Mouse (Mus musculus) embryonic facial prominence, embryonic 14.5 days (tissue): ENCODE measurements at regions not wholly inside any gene's neighbourhood (a gene's known extent, or its start where the extent isn't known, plus 50 kb on each side); places are given as distances from the start of the nearest gene placed in this dataset.
A peak's percentile ranks its signal among the peaks of the same experiment; 100 is the strongest.

Experiments used
- ATAC-seq: fragments of 200-750 bp; cut with Nextera tagmentation; 2 replicates; pipeline ENCODE4 v1.8.0; 2017; ENCODE audit warnings: low read depth, moderate number of reproducible peaks, moderate TSS enrichment
- DNase-seq: peaks from one replicate; pipeline ENCODE4 v3.0.0-alpha.2; 2015; ENCODE audit warnings: low spot score
- H3K27ac ChIP-seq: fragments of 300-500 bp; sonication (generic); replicated peaks from 2 replicates; pipeline ENCODE4 v1.5.1; 2014; ENCODE audit warnings: low read depth, mild to moderate bottlenecking, low read length, moderate library complexity
- H3K27me3 ChIP-seq: fragments of 300-500 bp; sonication (generic); replicated peaks from 2 replicates; pipeline ENCODE4 v1.6.1; 2014; ENCODE audit warnings: low read length; ENCODE audit not compliant: control insufficient read depth, insufficient read depth
- H3K36me3 ChIP-seq: fragments of 300-500 bp; sonication (generic); 2 replicates; pipeline ENCODE4 v1.6.1; 2014; ENCODE audit warnings: low read length, mixed read lengths; ENCODE audit not compliant: control insufficient read depth, insufficient read depth
- H3K4me1 ChIP-seq: fragments of 300-500 bp; sonication (generic); 2 replicates; pipeline ENCODE4 v1.6.1; 2014; ENCODE audit warnings: antibody characterized with exemption, low read length; ENCODE audit not compliant: control insufficient read depth, insufficient read depth
- H3K4me2 ChIP-seq: fragments of 300-500 bp; sonication (generic); 2 replicates; pipeline ENCODE4 v1.6.1; 2014; ENCODE audit warnings: low read depth, mild to moderate bottlenecking, low read length, moderate library complexity, mixed read lengths
- H3K4me3 ChIP-seq: fragments of 300-500 bp; sonication (generic); 2 replicates; pipeline ENCODE4 v1.5.1; 2014; ENCODE audit warnings: low read depth, mild to moderate bottlenecking, low read length
- H3K9ac ChIP-seq: fragments of 300-500 bp; sonication (generic); 2 replicates; pipeline ENCODE4 v1.6.1; 2014; ENCODE audit warnings: low read depth, mild to moderate bottlenecking, low read length, moderate library complexity, mixed read lengths
- H3K9me3 ChIP-seq: fragments of 300-500 bp; sonication (generic); 2 replicates; pipeline ENCODE4 v1.6.1; 2016; ENCODE audit warnings: low read length; ENCODE audit not compliant: control insufficient read depth
- WGBS: fragments of 180-500 bp; shearing (Covaris S2); extraction: QIAGEN DNeasy Blood & Tissue Kit; methylation state at CpG from one replicate; pipeline ENCODE4 v1.1.7; 2014; 5-methylcytosine and 5-hydroxymethylcytosine counted together

DNA sequence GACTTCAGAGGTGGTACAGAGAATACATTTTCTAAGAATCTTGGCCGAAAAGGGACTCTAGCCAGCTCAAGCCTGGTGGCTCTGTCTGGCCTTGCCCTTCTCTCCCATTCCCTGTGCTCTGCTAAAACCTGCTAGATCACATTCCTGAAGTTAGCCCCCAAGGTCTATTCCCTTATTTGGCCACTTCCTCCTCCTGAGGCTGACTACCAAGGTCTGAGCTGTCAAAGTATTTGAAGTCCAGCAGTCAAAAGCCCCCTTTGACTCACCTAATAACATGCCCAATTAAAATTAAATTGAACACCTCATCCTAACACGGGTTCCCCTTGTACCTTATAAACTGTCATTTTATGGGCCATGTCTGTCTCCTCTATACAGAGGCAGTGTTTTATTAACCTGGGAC, 61.1 kb upstream of the Fam3c start:
- Histone ChIP-seq H3K4me3 (no peak overlapping the region), H3K27ac (no peak overlapping the region), H3K4me1 (no peaks in the 10 kb centered on the region; the same call in 1 of the 2 replicates), H3K9ac (no peak overlapping the region), H3K36me3 (no peaks in the 10 kb centered on the region), H3K27me3 (no peaks in the 10 kb centered on the region), H3K9me3 (no peaks in the 10 kb centered on the region), H3K4me2 (no peak overlapping the region)
- WGBS: 26% methylated on average over 2 of the region's 2 CpGs
- DNase-seq (peak; percentile 21), ATAC-seq (peak; percentile 62; the same call in 1 of the 2 replicates)

DNA sequence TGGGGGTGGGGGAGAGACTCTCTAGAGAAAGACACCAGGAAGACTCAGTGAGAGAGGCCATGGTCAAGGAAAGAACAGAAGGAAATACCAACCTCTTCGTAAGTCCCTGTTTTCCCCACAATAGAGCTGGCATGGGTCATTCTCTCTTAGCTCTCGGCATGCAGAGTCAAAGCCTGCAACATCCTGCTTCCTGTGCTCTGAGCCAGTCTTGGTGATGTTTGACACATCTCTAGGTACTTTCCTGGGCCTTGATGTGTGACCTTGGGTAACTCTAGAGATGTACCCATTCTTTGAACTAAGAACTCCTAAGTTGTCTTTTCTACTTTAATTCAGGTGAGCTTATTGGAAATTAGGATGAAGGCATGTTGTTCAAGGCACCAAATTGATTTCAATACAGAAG, 55.8 kb upstream of the Fam3c start:
- H3K27me3 ChIP-seq: no peaks in the 10 kb centered on the region
- no peaks in the 10 kb centered on the region; the same call in 1 of the 2 replicates for H3K4me1 ChIP-seq
- 91% methylated on average over 2 of the region's 2 CpGs for WGBS
- H3K36me3 ChIP-seq: no peaks in the 10 kb centered on the region
- H3K4me3 ChIP-seq: no peak overlapping the region
- H3K9me3 ChIP-seq: no peaks in the 10 kb centered on the region
- no peak overlapping the region for H3K27ac ChIP-seq
- H3K4me2 ChIP-seq: no peak overlapping the region
- DNase-seq (no peak), ATAC-seq (no peak)
- H3K9ac ChIP-seq: no peak overlapping the region

DNA sequence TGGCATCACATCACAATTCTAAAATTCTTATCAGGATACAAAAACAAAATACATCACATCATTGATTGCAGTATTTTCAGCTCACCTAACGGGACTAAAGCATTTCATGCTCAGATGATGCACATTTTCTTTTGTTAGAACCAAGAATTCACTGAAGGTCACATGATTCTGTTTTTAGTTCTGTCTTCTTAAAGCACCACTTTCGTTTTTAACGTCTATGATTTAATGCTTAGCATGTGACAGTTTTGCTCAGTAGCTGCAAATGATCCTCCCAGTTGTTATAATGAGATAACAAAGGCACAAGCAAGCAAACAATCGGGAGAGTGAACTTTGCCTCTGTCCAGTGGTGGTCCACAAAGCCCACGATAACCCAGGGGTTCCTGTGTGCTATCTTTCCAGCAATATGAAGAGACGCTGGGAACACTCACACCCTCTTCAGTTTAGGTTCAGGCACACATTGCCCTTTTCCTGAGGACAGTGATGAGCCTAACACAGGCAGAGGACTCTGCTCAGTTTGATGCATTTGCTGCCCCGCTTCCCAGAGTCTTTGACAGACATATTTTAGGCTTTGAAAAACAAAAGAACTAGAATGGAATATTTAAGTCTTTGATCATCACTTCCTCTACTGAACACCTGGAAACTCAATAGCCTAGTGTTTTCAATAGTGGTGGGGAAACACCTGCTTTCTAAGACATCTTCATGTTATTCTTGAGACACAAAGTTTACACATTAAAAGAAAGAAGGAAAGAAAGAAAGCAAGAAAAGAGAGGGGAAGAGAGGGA, 53.0 kb upstream of the Fam3c start:
- ATAC-seq (no peak), DNase-seq (no peak)
- no peak overlapping the region for H3K4me2 ChIP-seq
- no peaks in the 10 kb centered on the region; the same call in 1 of the 2 replicates for H3K4me1 ChIP-seq
- no peaks in the 10 kb centered on the region for H3K27me3 ChIP-seq
- no peaks in the 10 kb centered on the region for H3K36me3 ChIP-seq
- H3K9me3 ChIP-seq: no peaks in the 10 kb centered on the region
- no peak overlapping the region for H3K27ac ChIP-seq
- H3K4me3 ChIP-seq: no peak overlapping the region
- no peak overlapping the region for H3K9ac ChIP-seq
- 67% methylated on average over 7 of the region's 7 CpGs for WGBS
